Mouse (Mus musculus): ENCODE measurements around the gene Trim15. TPM values are rescaled to one million over a fixed set of nuclear protein-coding genes. Genes with fewer than 3 reads are reported as not detected.
A peak's percentile ranks its signal among the peaks of the same experiment; 100 is the strongest.

The Trim15 gene
- 0.10 TPM in 1 of 2 replicates, not detected in the other for polyA plus RNA-seq (2015; fragmentation: Nextera tagmentation; extraction: Ambion mirVana)

GRCm38 (mm10) chr17:36866719-36867527 lies at the start of gene Trim15:
Gene Trim15 (minus strand): TSS chr17:36867210.
- no peak for ATAC-seq (ENCODE audit: insufficient number of reproducible peaks, low FRiP score, low TSS enrichment, low read depth)
- no peak within 1 kb of the TSS for H3K9ac ChIP-seq
- no peaks in the 10 kb centered on the region for H3K36me3 ChIP-seq
- no peaks in the 10 kb centered on the region for H3K9me3 ChIP-seq
- no peak within 1 kb of the TSS for H3K4me3 ChIP-seq
- H3K27ac ChIP-seq: no peak within 1 kb of the TSS
- WGBS: 11% methylated on average over 29 of the region's 29 CpGs
- 0 out of 2 replicates have a peak, but pooled peaks cover 4% of the 10 kb centered on the region for H3K4me1 ChIP-seq
- H3K4me2 ChIP-seq: 0 out of 2 replicates have a peak within 1 kb of the TSS, but pooled peaks have one; percentile 17
- peaks cover 32% of the 10 kb centered on the region for H3K27me3 ChIP-seq

GRCm38 (mm10) chr17:36915076-36915475 lies 48.1 kb upstream of the Trim15 start:
- Histone ChIP-seq H3K4me2 (no peak overlapping the region), H3K9me3 (no peaks in the 10 kb centered on the region), H3K27me3 (no peaks in the 10 kb centered on the region), H3K36me3 (no peaks in the 10 kb centered on the region), H3K4me3 (no peak overlapping the region), H3K27ac (no peak overlapping the region), H3K9ac (no peak overlapping the region), H3K4me1 (no peaks in the 10 kb centered on the region)
- ATAC-seq (ENCODE audit: insufficient number of reproducible peaks, low FRiP score, low TSS enrichment, low read depth): no peak
- 13% methylated on average over 9 of the region's 9 CpGs for WGBS

GRCm38 (mm10) chr17:36914108-36914507 lies 47.1 kb upstream of the Trim15 start:
- WGBS: 15% methylated on average over 2 of the region's 2 CpGs
- no peak for ATAC-seq (ENCODE audit: insufficient number of reproducible peaks, low FRiP score, low TSS enrichment, low read depth)
- Histone ChIP-seq H3K27ac (no peak overlapping the region), H3K4me2 (no peak overlapping the region), H3K36me3 (no peaks in the 10 kb centered on the region), H3K9ac (no peak overlapping the region), H3K27me3 (no peaks in the 10 kb centered on the region), H3K4me3 (no peak overlapping the region), H3K9me3 (no peaks in the 10 kb centered on the region), H3K4me1 (no peaks in the 10 kb centered on the region)

GRCm38 (mm10) chr17:36912031-36912430 lies 45.0 kb upstream of the Trim15 start:
- Histone ChIP-seq H3K4me3 (no peak overlapping the region), H3K9ac (no peak overlapping the region), H3K27me3 (no peaks in the 10 kb centered on the region), H3K36me3 (no peaks in the 10 kb centered on the region), H3K9me3 (no peaks in the 10 kb centered on the region), H3K4me1 (no peaks in the 10 kb centered on the region), H3K27ac (no peak overlapping the region), H3K4me2 (no peak overlapping the region)
- ATAC-seq (ENCODE audit: insufficient number of reproducible peaks, low FRiP score, low TSS enrichment, low read depth): no peak
- 81% methylated on average over 2 of the region's 2 CpGs for WGBS

- WGBS: 50% methylated on average over 4 of the region's 4 CpGs
- Histone ChIP-seq H3K4me2 (no peak overlapping the region), H3K4me3 (no peak overlapping the region), H3K36me3 (no peaks in the 10 kb centered on the region), H3K27me3 (no peaks in the 10 kb centered on the region), H3K9me3 (no peaks in the 10 kb centered on the region), H3K9ac (no peak overlapping the region), H3K4me1 (no peaks in the 10 kb centered on the region), H3K27ac (no peak overlapping the region)
- ATAC-seq (ENCODE audit: insufficient number of reproducible peaks, low FRiP score, low TSS enrichment, low read depth): no peak
Measured at GRCm38 (mm10) chr17:36909802-36910201, 42.8 kb upstream of the Trim15 start.

- ATAC-seq (ENCODE audit: insufficient number of reproducible peaks, low FRiP score, low TSS enrichment, low read depth): no peak
- Histone ChIP-seq H3K9ac (no peak overlapping the region), H3K27ac (no peak overlapping the region), H3K4me1 (no peaks in the 10 kb centered on the region), H3K9me3 (no peaks in the 10 kb centered on the region), H3K36me3 (no peaks in the 10 kb centered on the region), H3K4me2 (no peak overlapping the region), H3K27me3 (no peaks in the 10 kb centered on the region), H3K4me3 (no peak overlapping the region)
- 54% methylated on average over 1 of the region's 1 CpGs for WGBS
Measured at GRCm38 (mm10) chr17:36908235-36908634, 41.2 kb upstream of the Trim15 start.

- ATAC-seq (ENCODE audit: insufficient number of reproducible peaks, low FRiP score, low TSS enrichment, low read depth): no peak
- Histone ChIP-seq H3K36me3 (no peaks in the 10 kb centered on the region), H3K27me3 (no peaks in the 10 kb centered on the region), H3K4me1 (no peaks in the 10 kb centered on the region), H3K27ac (no peak overlapping the region), H3K4me2 (no peak overlapping the region), H3K9ac (no peak overlapping the region), H3K4me3 (no peak overlapping the region), H3K9me3 (no peaks in the 10 kb centered on the region)
- WGBS: 68% methylated on average over 3 of the region's 3 CpGs
Measured at GRCm38 (mm10) chr17:36903651-36904050, 36.6 kb upstream of the Trim15 start.

GRCm38 (mm10) chr17:36900691-36901090 lies 33.7 kb upstream of the Trim15 start:
- Histone ChIP-seq H3K4me3 (no peak overlapping the region), H3K36me3 (no peaks in the 10 kb centered on the region), H3K4me1 (no peaks in the 10 kb centered on the region), H3K27ac (no peak overlapping the region), H3K27me3 (no peaks in the 10 kb centered on the region), H3K9ac (no peak overlapping the region), H3K4me2 (no peak overlapping the region), H3K9me3 (no peaks in the 10 kb centered on the region)
- ATAC-seq (ENCODE audit: insufficient number of reproducible peaks, low FRiP score, low TSS enrichment, low read depth): no peak
- 40% methylated on average over 1 of the region's 1 CpGs for WGBS

- H3K4me3 ChIP-seq: no peak overlapping the region
- ATAC-seq (ENCODE audit: insufficient number of reproducible peaks, low FRiP score, low TSS enrichment, low read depth): no peak
- 75% methylated on average over 5 of the region's 5 CpGs for WGBS
- no peaks in the 10 kb centered on the region for H3K36me3 ChIP-seq
- H3K27ac ChIP-seq: no peak overlapping the region
- no peak overlapping the region for H3K4me2 ChIP-seq
- no peak overlapping the region for H3K9ac ChIP-seq
- no peaks in the 10 kb centered on the region for H3K9me3 ChIP-seq
- no peaks in the 10 kb centered on the region for H3K4me1 ChIP-seq
- H3K27me3 ChIP-seq: no peaks in the 10 kb centered on the region
Measured at GRCm38 (mm10) chr17:36900001-36900400, 33.0 kb upstream of the Trim15 start.

GRCm38 (mm10) chr17:36899376-36899775 lies 32.4 kb upstream of the Trim15 start:
- no peaks in the 10 kb centered on the region for H3K4me1 ChIP-seq
- ATAC-seq (ENCODE audit: insufficient number of reproducible peaks, low FRiP score, low TSS enrichment, low read depth): no peak
- H3K9ac ChIP-seq: no peak overlapping the region
- H3K9me3 ChIP-seq: no peaks in the 10 kb centered on the region
- no peak overlapping the region for H3K27ac ChIP-seq
- H3K4me2 ChIP-seq: no peak overlapping the region
- no peak overlapping the region for H3K4me3 ChIP-seq
- 79% methylated on average over 4 of the region's 4 CpGs for WGBS
- H3K36me3 ChIP-seq: no peaks in the 10 kb centered on the region
- H3K27me3 ChIP-seq: no peaks in the 10 kb centered on the region

- H3K27ac ChIP-seq: no peak within 1 kb of the TSS
Measured at GRCm38 (mm10) chr17:36897552-36898205, 30.7 kb upstream of the Trim15 start, which contains the start of gene Trim31. Gene Trim31 (plus strand): TSS chr17:36898118.

GRCm38 (mm10) chr17:36897065-36897464 lies 30.1 kb upstream of the Trim15 start:
- Histone ChIP-seq H3K4me1 (no peaks in the 10 kb centered on the region), H3K9ac (no peak overlapping the region), H3K36me3 (no peaks in the 10 kb centered on the region), H3K27ac (no peak overlapping the region), H3K27me3 (no peaks in the 10 kb centered on the region), H3K4me2 (no peak overlapping the region), H3K4me3 (no peak overlapping the region), H3K9me3 (no peaks in the 10 kb centered on the region)
- ATAC-seq (ENCODE audit: insufficient number of reproducible peaks, low FRiP score, low TSS enrichment, low read depth): no peak

More at GRCm38 (mm10) chr17:36897552-36898205, 30.7 kb upstream of the Trim15 start, which contains the start of gene Trim31:
- no peaks in the 10 kb centered on the region for H3K9me3 ChIP-seq
- H3K27me3 ChIP-seq: no peaks in the 10 kb centered on the region
- 50% methylated on average over 6 of the region's 6 CpGs for WGBS
- H3K36me3 ChIP-seq: no peaks in the 10 kb centered on the region
- no peak within 1 kb of the TSS for H3K9ac ChIP-seq
- no peak within 1 kb of the TSS for H3K4me2 ChIP-seq
- H3K4me1 ChIP-seq: no peaks in the 10 kb centered on the region
- ATAC-seq (ENCODE audit: insufficient number of reproducible peaks, low FRiP score, low TSS enrichment, low read depth): no peak
- H3K4me3 ChIP-seq: no peak within 1 kb of the TSS

All from limb, embryonic 15.5 days (tissue).